Mouse (Mus musculus) erythroid progenitor cell, adult 5-6 weeks (primary cell): Measurements from ENCODE around the gene H2afv. TPM values are rescaled to one million over a fixed set of nuclear protein-coding genes. Genes with fewer than 3 reads are reported as not detected.

Experiments used
- ATAC-seq: replicated peaks from 2 replicates; pipeline ENCODE4 v1.8.0; 2016; ENCODE audit warnings: moderate number of reproducible peaks, mild to moderate bottlenecking, moderate TSS enrichment, inconsistent platforms; ENCODE audit not compliant: poor library complexity, low FRiP score, severe bottlenecking
- total RNA-seq, 2 experiments: library from RNA; stranded (forward) in 1 of 2; stranded (reverse) in 1 of 2; fragments of 150-400 nt in 1 of 2; fragments of 186-747, 209-891 nt in 1 of 2; gene quantifications; 2 replicates each; pipeline versions ENCODE4 v1.2.3 to v1.2.4; 2015 to 2017; ENCODE audit warnings: low replicate concordance in 2 of 2

Gene H2afv
- total RNA-seq (2015; ENCODE audit: low replicate concordance): 180 and 209 TPM in 2 replicates
- total RNA-seq (2017; ENCODE audit: low replicate concordance): 100 and 160 TPM in 2 replicates

- peak; percentile 98 for ATAC-seq
Observed at GRCm38 (mm10) chr11:6444077-6444853, at the start of gene H2afv. H2afv (minus strand) TSS chr11:6444443.

- peak; percentile 83 for ATAC-seq
Observed at GRCm38 (mm10) chr11:6489691-6490503, 45.7 kb upstream of the H2afv start.

- ATAC-seq: no peak
Observed at GRCm38 (mm10) chr11:6489257-6489656, 45.0 kb upstream of the H2afv start.

GRCm38 (mm10) chr11:6488041-6488684 lies 43.9 kb upstream of the H2afv start:
- no peak for ATAC-seq

GRCm38 (mm10) chr11:6487496-6487895 lies 43.3 kb upstream of the H2afv start:
- ATAC-seq: no peak

GRCm38 (mm10) chr11:6486916-6487315 lies 42.7 kb upstream of the H2afv start:
- ATAC-seq: no peak

- ATAC-seq: no peak
Observed at GRCm38 (mm10) chr11:6484244-6484959, 40.2 kb upstream of the H2afv start.

- no peak for ATAC-seq
Observed at GRCm38 (mm10) chr11:6483103-6483502, 38.9 kb upstream of the H2afv start.

- ATAC-seq: no peak
Observed at GRCm38 (mm10) chr11:6481669-6482185, 37.5 kb upstream of the H2afv start.

GRCm38 (mm10) chr11:6480681-6481405 lies 36.6 kb upstream of the H2afv start:
- ATAC-seq: no peak

GRCm38 (mm10) chr11:6480191-6480590 lies 35.9 kb upstream of the H2afv start:
- no peak for ATAC-seq

GRCm38 (mm10) chr11:6479231-6479630 lies 35.0 kb upstream of the H2afv start:
- ATAC-seq: no peak

GRCm38 (mm10) chr11:6477350-6477749 lies 33.1 kb upstream of the H2afv start:
- no peak for ATAC-seq

- ATAC-seq: no peak
Observed at GRCm38 (mm10) chr11:6476876-6477275, 32.6 kb upstream of the H2afv start.

GRCm38 (mm10) chr11:6475867-6476484 lies 31.7 kb upstream of the H2afv start, which contains the start of gene Purb:
Purb (minus strand) TSS chr11:6475917.
- ATAC-seq: peak; percentile 93

GRCm38 (mm10) chr11:6474874-6475731 lies 30.9 kb upstream of the H2afv start:
- peak; percentile 58 for ATAC-seq

GRCm38 (mm10) chr11:6474381-6474780 lies 30.1 kb upstream of the H2afv start:
- ATAC-seq: no peak
